19 mouse cellular contexts compared by ENCODE assay signal in genomic region chr4:66943699-66944098, GRCm38 (mm10).
DNase-seq lines count a peak whose midpoint lies in the region; ATAC-seq and TF ChIP-seq lines count a peak whose summit lies in the region.
"Had no signal": no experiment of that assay in that cellular context is flagged by ENCODE, and none has a peak within 500 bp of the region (broad histone marks: within the 10 kb centered on the region; RNA-seq: fewer than 3 reads in every experiment).

No protein-coding gene starts in this region.

- peak; percentile 32 for DNase-seq in 3T3-L1 (ENCODE audit: low read depth, low spot score)
- peak; percentile 32 for DNase-seq in 416B (ENCODE audit: low read depth)
- peak; percentile 16 for DNase-seq in ZHBTc4 (ENCODE audit: low read depth, low spot score)
- DNase-seq in adrenal gland, postnatal 14 days, result no peak
- DNase-seq in embryo, embryonic 9.5 days (ENCODE audit: extremely low spot score), result no peak
- DNase-seq: adrenal gland, adult 2 months; cerebellum, adult 11 months; cerebellum, postnatal 14 days; kidney, postnatal 25 days; lung, postnatal 10 days; right cerebral cortex, postnatal 25 days; thymus, postnatal 25 days had no signal

- H3K27me3 ChIP-seq in intestine, postnatal 0 days (replicated peaks; ENCODE audit: control insufficient read depth, insufficient read depth, low read length), result no peaks in the 10 kb centered on the region
- H3K27me3 ChIP-seq in intestine, embryonic 15.5 days (replicated peaks), result no peaks in the 10 kb centered on the region
- H3K27me3 ChIP-seq: forebrain, embryonic 13.5 days; hindbrain, embryonic 13.5 days; neural tube, embryonic 13.5 days had no signal

- H3K4me2 ChIP-seq in intestine, postnatal 0 days (replicated peaks; ENCODE audit: low read depth), result no peak overlapping the region
- H3K4me2 ChIP-seq in intestine, embryonic 15.5 days (replicated peaks), result no peak overlapping the region
- H3K4me2 ChIP-seq: forebrain, embryonic 13.5 days; hindbrain, embryonic 13.5 days; neural tube, embryonic 13.5 days had no signal

- H3K36me3 ChIP-seq in intestine, postnatal 0 days (ENCODE audit: control insufficient read depth, insufficient read depth), result no peaks in the 10 kb centered on the region
- H3K36me3 ChIP-seq in intestine, embryonic 15.5 days, result no peaks in the 10 kb centered on the region
- H3K36me3 ChIP-seq: hindbrain, embryonic 13.5 days; neural tube, embryonic 13.5 days had no signal

- H3K9me3 ChIP-seq in intestine, postnatal 0 days (ENCODE audit: control insufficient read depth), result no peaks in the 10 kb centered on the region
- H3K9me3 ChIP-seq in intestine, embryonic 15.5 days, result no peaks in the 10 kb centered on the region
- H3K9me3 ChIP-seq: forebrain, embryonic 13.5 days; hindbrain, embryonic 13.5 days; neural tube, embryonic 13.5 days had no signal

- H3K4me1 ChIP-seq in intestine, postnatal 0 days (replicated peaks; ENCODE audit: control insufficient read depth, insufficient read depth, low read length), result no peaks in the 10 kb centered on the region
- no peaks in the 10 kb centered on the region for H3K4me1 ChIP-seq in intestine, embryonic 15.5 days (replicated peaks)
- H3K4me1 ChIP-seq: forebrain, embryonic 13.5 days had no signal

- no peak overlapping the region for H3K4me3 ChIP-seq in intestine, postnatal 0 days (ENCODE audit: low read depth, low read length)
- H3K4me3 ChIP-seq in intestine, embryonic 15.5 days (replicated peaks), result no peak overlapping the region
- H3K4me3 ChIP-seq: forebrain, embryonic 13.5 days; hindbrain, embryonic 13.5 days; neural tube, embryonic 13.5 days had no signal

- H3K27ac ChIP-seq in intestine, postnatal 0 days (ENCODE audit: low read depth, low read length), result no peak overlapping the region
- H3K27ac ChIP-seq in intestine, embryonic 15.5 days, result no peak overlapping the region
- H3K27ac ChIP-seq: forebrain, embryonic 13.5 days; hindbrain, embryonic 13.5 days; liver, embryonic 14.5 days; neural tube, embryonic 13.5 days had no signal

- no peak for ATAC-seq in intestine, postnatal 0 days
- ATAC-seq in intestine, embryonic 15.5 days, result no peak
- ATAC-seq: forebrain, embryonic 13.5 days; intestine, embryonic 16.5 days had no signal

- peak; percentile 63 for TF ChIP-seq CTCF in intestine, postnatal 0 days (IDR thresholded peaks at IDR 0.05; ENCODE audit: low read depth)

- H3K9ac ChIP-seq in intestine, postnatal 0 days (ENCODE audit: low read depth, low read length), result no peak overlapping the region
- no peak overlapping the region for H3K9ac ChIP-seq in intestine, embryonic 15.5 days
- H3K9ac ChIP-seq: forebrain, embryonic 13.5 days; hindbrain, embryonic 13.5 days; liver, embryonic 14.5 days; neural tube, embryonic 13.5 days had no signal

Comparison
In these comparisons a context has a peak if more than half of its experiments do, and no peak if none do; other contexts are left out.
1. DNase-seq: peak in 3T3-L1 (single experiment), 416B (single experiment) and ZHBTc4 (single experiment); none in adrenal gland, postnatal 14 days (single experiment) and embryo, embryonic 9.5 days (single experiment).